Mouse (Mus musculus) neural tube, embryonic 14.5 days (tissue): ENCODE data around the gene Carns1. TPM values are rescaled to one million over a fixed set of nuclear protein-coding genes. Genes with fewer than 3 reads are reported as not detected.
A peak's percentile ranks its signal among the peaks of the same experiment; 100 is the strongest.

Source experiments
- ATAC-seq: fragments of 200-750 bp; cut with Nextera tagmentation; 2 replicates; pipeline ENCODE4 v1.8.0; 2017; ENCODE audit warnings: low read depth, mild to moderate bottlenecking, moderate TSS enrichment, moderate library complexity
- H3K27ac ChIP-seq: fragments of 300-500 bp; sonication (generic); 2 replicates; pipeline ENCODE4 v1.5.1; 2014; ENCODE audit warnings: low read depth, mild to moderate bottlenecking, control low read depth, low read length, moderate library complexity, mixed read lengths
- H3K27me3 ChIP-seq: fragments of 300-500 bp; sonication (generic); 2 replicates; pipeline ENCODE4 v1.6.1; 2014; ENCODE audit warnings: low read length; ENCODE audit not compliant: control insufficient read depth, insufficient read depth
- H3K36me3 ChIP-seq: fragments of 300-500 bp; sonication (generic); 2 replicates; pipeline ENCODE4 v1.6.1; 2014; ENCODE audit warnings: low read length, mixed read lengths; ENCODE audit not compliant: control insufficient read depth, insufficient read depth
- H3K4me1 ChIP-seq: fragments of 300-500 bp; sonication (generic); 2 replicates; pipeline ENCODE4 v1.6.1; 2014; ENCODE audit warnings: low read length; ENCODE audit not compliant: control insufficient read depth, insufficient read depth
- H3K4me2 ChIP-seq: fragments of 300-500 bp; sonication (generic); 2 replicates; pipeline ENCODE4 v1.6.1; 2014; ENCODE audit warnings: mild to moderate bottlenecking, low read depth, low read length, control low read depth
- H3K4me3 ChIP-seq: fragments of 300-500 bp; sonication (generic); 2 replicates; pipeline ENCODE4 v1.5.1; 2014; ENCODE audit warnings: low read depth, low read length, control low read depth, mixed read lengths
- H3K9ac ChIP-seq: fragments of 300-500 bp; sonication (generic); replicated peaks from 2 replicates; pipeline ENCODE4 v1.6.1; 2014; ENCODE audit warnings: low read depth, mild to moderate bottlenecking, control low read depth, low read length, mixed read lengths
- H3K9me3 ChIP-seq: fragments of 300-500 bp; sonication (generic); 2 replicates; pipeline ENCODE4 v1.6.1; 2016; ENCODE audit warnings: low read length; ENCODE audit not compliant: control insufficient read depth
- WGBS: fragments of 180-500 bp; shearing (Covaris S2); extraction: QIAGEN DNeasy Blood & Tissue Kit; methylation state at CpG from one replicate; pipeline ENCODE4 v1.1.7; 2014; 5-methylcytosine and 5-hydroxymethylcytosine counted together
- polyA plus RNA-seq: library from polyadenylated mRNA; unstranded; fragments of >200 nt; fragmentation: Nextera tagmentation; extraction: Ambion mirVana; gene quantifications from 2 replicates; pipeline ENCODE4 v1.2.1, GENCODE M21; 2014

Gene Carns1
- 3.0 and 6.1 TPM in 2 replicates for polyA plus RNA-seq

GRCm38 (mm10) chr19:4175368-4175947 is at the start of gene Carns1:
Gene Carns1, minus strand, starts transcription at chr19:4175479.
- Histone ChIP-seq H3K27ac (no peak within 1 kb of the TSS), H3K36me3 (no peaks in the 10 kb centered on the region), H3K27me3 (no peaks in the 10 kb centered on the region), H3K4me2 (peak within 1 kb of the TSS; percentile 27), H3K9me3 (no peaks in the 10 kb centered on the region), H3K4me3 (no peak within 1 kb of the TSS), H3K4me1 (0 out of 2 replicates have a peak, but pooled peaks cover 4% of the 10 kb centered on the region), H3K9ac (peak within 1 kb of the TSS; percentile 16)
- WGBS = 2% methylated on average over 11 of the region's 11 CpGs
- peak; percentile 35; the same call in 1 of the 2 replicates for ATAC-seq

GRCm38 (mm10) chr19:4222165-4222564 is 46.9 kb upstream of the Carns1 start:
- Histone ChIP-seq H3K9ac (no peak overlapping the region), H3K36me3 (no peaks in the 10 kb centered on the region), H3K4me2 (no peak overlapping the region), H3K27ac (no peak overlapping the region), H3K4me1 (no peaks in the 10 kb centered on the region), H3K27me3 (0 out of 2 replicates have a peak, but pooled peaks cover 1% of the 10 kb centered on the region), H3K4me3 (no peak overlapping the region), H3K9me3 (no peaks in the 10 kb centered on the region)
- WGBS = 77% methylated on average over 11 of the region's 11 CpGs
- peak; percentile 28; the same call in 1 of the 2 replicates for ATAC-seq

- H3K4me3 ChIP-seq = no peak overlapping the region
- H3K9ac ChIP-seq = no peak overlapping the region
- peaks cover 6% of the 10 kb centered on the region; the same call in 1 of the 2 replicates for H3K27me3 ChIP-seq
- H3K4me1 ChIP-seq = no peaks in the 10 kb centered on the region
- 44% methylated on average over 14 of the region's 14 CpGs for WGBS
- ATAC-seq = peak; percentile 21; the same call in 1 of the 2 replicates
- no peaks in the 10 kb centered on the region for H3K36me3 ChIP-seq
- no peaks in the 10 kb centered on the region for H3K9me3 ChIP-seq
- no peak overlapping the region for H3K4me2 ChIP-seq
- H3K27ac ChIP-seq = no peak overlapping the region
These were observed 45.9 kb upstream of the Carns1 start for GRCm38 (mm10) chr19:4220957-4221743.

- Histone ChIP-seq H3K9ac (0 out of 2 replicates have a peak overlapping the region, but pooled peaks have one; percentile 13), H3K4me1 (peaks cover under 1% of the 10 kb centered on the region; the same call in 1 of the 2 replicates), H3K36me3 (no peaks in the 10 kb centered on the region), H3K27ac (no peak overlapping the region), H3K4me2 (no peak overlapping the region), H3K27me3 (peaks cover 6% of the 10 kb centered on the region; the same call in 1 of the 2 replicates), H3K4me3 (no peak overlapping the region), H3K9me3 (no peaks in the 10 kb centered on the region)
- no peak for ATAC-seq
- 50% methylated on average over 4 of the region's 4 CpGs for WGBS
These were observed 45.1 kb upstream of the Carns1 start for GRCm38 (mm10) chr19:4220416-4220815.

- Histone ChIP-seq H3K4me2 (no peak overlapping the region), H3K4me1 (peaks cover 5% of the 10 kb centered on the region; the same call in 1 of the 2 replicates), H3K9ac (no peak overlapping the region), H3K27me3 (peaks cover 6% of the 10 kb centered on the region; the same call in 1 of the 2 replicates), H3K4me3 (no peak overlapping the region), H3K27ac (no peak overlapping the region), H3K36me3 (no peaks in the 10 kb centered on the region), H3K9me3 (no peaks in the 10 kb centered on the region)
- no peak for ATAC-seq
- 82% methylated on average over 6 of the region's 6 CpGs for WGBS
These were observed 44.7 kb upstream of the Carns1 start for GRCm38 (mm10) chr19:4219943-4220342.

- WGBS = 81% methylated on average over 1 of the region's 1 CpGs
These were observed 43.5 kb upstream of the Carns1 start for GRCm38 (mm10) chr19:4218784-4219183.

GRCm38 (mm10) chr19:4218293-4218692 is 43.0 kb upstream of the Carns1 start:
- Histone ChIP-seq H3K4me1 (peaks cover 14% of the 10 kb centered on the region; the same call in 1 of the 2 replicates), H3K36me3 (no peaks in the 10 kb centered on the region), H3K4me3 (no peak overlapping the region), H3K27me3 (peaks cover 18% of the 10 kb centered on the region; the same call in 1 of the 2 replicates), H3K27ac (no peak overlapping the region), H3K9me3 (no peaks in the 10 kb centered on the region), H3K4me2 (no peak overlapping the region), H3K9ac (no peak overlapping the region)
- ATAC-seq = no peak
- 88% methylated on average over 11 of the region's 11 CpGs for WGBS

More at GRCm38 (mm10) chr19:4218784-4219183, 43.5 kb upstream of the Carns1 start:
- no peak overlapping the region for H3K4me2 ChIP-seq
- H3K4me1 ChIP-seq = peaks cover 14% of the 10 kb centered on the region; the same call in 1 of the 2 replicates
- peaks cover 14% of the 10 kb centered on the region; the same call in 1 of the 2 replicates for H3K27me3 ChIP-seq
- H3K4me3 ChIP-seq = no peak overlapping the region
- no peak overlapping the region for H3K9ac ChIP-seq
- no peak for ATAC-seq
- no peaks in the 10 kb centered on the region for H3K9me3 ChIP-seq
- H3K36me3 ChIP-seq = no peaks in the 10 kb centered on the region
- no peak overlapping the region for H3K27ac ChIP-seq

GRCm38 (mm10) chr19:4217855-4218254 is 42.6 kb upstream of the Carns1 start:
- no peaks in the 10 kb centered on the region for H3K9me3 ChIP-seq
- no peak overlapping the region for H3K27ac ChIP-seq
- WGBS = 61% methylated on average over 3 of the region's 3 CpGs
- H3K4me2 ChIP-seq = no peak overlapping the region
- no peak overlapping the region for H3K9ac ChIP-seq
- H3K36me3 ChIP-seq = no peaks in the 10 kb centered on the region
- ATAC-seq = no peak
- H3K27me3 ChIP-seq = peaks cover 18% of the 10 kb centered on the region; the same call in 1 of the 2 replicates
- no peak overlapping the region for H3K4me3 ChIP-seq
- peaks cover 14% of the 10 kb centered on the region; the same call in 1 of the 2 replicates for H3K4me1 ChIP-seq
